Mouse (Mus musculus) right cerebral cortex, postnatal 36 days (tissue): ENCODE data around the gene Ccnd1.
A peak's percentile ranks its signal among the peaks of the same experiment; 100 is the strongest.
"Not testable (repeated sequence)": the region's sequence is repeated elsewhere in the genome, so short reads cannot be mapped to it uniquely, and the experiment has no call there.

Source experiments
- DNase-seq, 2 experiments: peaks; one replicate each; pipeline ENCODE4 v3.0.0; 2022; ENCODE audit warnings: low spot score in 2 of 2, mixed read lengths in 1 of 2

The Ccnd1 gene

DNA sequence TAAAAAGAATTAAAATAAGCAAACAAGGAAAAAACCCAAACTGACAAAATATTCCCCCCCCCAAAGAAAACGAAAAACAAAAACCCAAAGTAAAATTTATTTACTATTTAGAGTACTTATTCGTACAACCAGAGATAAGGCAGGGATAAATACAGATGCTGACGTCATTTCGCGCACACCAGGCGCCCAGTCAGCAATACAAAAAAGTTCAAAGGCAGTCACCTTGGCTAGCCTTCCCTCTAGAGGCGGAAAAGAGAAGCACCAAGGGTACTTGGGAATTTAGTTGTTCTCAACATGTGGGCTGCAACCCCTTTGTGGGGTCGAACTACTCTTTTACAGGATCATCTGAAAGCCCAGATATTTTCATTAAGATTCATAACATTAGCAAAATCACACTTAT is 31.9 kb downstream of the Ccnd1 start:
- no peak for DNase-seq

DNA sequence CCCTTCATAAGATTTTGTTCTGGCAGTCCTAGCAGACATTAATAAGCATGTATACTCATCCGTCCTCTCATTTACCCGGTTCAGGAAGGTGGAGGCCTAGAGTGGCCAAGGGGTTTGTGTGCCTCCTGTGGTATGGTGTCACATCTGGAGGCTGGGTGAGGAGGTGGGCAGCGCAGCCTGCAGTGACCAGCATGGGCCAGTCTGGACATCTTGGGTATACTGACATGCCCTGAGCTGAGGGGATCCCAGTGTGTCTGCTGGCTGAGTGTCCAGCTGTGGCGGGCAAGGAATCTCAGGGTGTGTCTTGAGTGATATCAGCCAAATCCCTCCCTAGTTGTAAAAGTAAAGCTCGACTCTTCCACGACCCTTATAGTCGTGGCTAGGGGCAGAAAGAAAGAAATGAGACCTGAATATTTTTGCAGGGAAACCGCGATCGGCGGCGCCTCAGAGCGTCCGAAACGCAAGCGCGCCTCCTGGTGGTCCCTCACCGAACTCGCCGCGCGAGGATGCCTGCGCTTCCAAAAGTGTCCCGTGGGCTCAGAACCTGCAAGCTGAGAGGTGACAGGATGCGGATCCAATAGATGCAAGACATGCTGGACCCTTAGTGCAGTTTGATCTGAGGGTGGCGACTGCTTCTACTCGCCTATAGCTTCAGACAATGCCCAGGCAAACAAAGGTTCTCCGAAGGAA is 32.9 kb downstream of the Ccnd1 start:
- peak; percentile 30 to 47 for DNase-seq

GRCm38 (mm10) chr7:144905514-144905913 is 34.2 kb downstream of the Ccnd1 start:
- DNase-seq = not testable (repeated sequence)

DNA sequence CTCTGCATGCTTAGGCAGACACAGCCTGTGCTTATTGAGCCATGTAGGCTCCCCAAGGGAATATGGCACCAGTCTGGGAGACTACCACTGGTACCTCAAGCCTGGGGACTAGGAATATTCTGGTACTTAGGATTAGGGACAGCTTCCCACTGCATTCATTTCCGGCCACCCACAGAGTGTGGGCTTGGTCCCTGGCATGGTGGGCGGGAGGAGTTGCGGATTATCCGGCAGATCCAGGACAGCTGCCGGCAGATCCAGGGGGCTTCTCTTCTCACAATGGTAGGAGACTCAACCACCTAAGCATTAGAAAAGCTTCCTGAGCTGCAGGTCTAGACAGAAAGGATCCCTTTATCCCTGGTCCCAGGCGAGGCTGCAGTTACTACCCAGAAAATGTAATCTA is 41.2 kb downstream of the Ccnd1 start:
- DNase-seq = no peak

DNA sequence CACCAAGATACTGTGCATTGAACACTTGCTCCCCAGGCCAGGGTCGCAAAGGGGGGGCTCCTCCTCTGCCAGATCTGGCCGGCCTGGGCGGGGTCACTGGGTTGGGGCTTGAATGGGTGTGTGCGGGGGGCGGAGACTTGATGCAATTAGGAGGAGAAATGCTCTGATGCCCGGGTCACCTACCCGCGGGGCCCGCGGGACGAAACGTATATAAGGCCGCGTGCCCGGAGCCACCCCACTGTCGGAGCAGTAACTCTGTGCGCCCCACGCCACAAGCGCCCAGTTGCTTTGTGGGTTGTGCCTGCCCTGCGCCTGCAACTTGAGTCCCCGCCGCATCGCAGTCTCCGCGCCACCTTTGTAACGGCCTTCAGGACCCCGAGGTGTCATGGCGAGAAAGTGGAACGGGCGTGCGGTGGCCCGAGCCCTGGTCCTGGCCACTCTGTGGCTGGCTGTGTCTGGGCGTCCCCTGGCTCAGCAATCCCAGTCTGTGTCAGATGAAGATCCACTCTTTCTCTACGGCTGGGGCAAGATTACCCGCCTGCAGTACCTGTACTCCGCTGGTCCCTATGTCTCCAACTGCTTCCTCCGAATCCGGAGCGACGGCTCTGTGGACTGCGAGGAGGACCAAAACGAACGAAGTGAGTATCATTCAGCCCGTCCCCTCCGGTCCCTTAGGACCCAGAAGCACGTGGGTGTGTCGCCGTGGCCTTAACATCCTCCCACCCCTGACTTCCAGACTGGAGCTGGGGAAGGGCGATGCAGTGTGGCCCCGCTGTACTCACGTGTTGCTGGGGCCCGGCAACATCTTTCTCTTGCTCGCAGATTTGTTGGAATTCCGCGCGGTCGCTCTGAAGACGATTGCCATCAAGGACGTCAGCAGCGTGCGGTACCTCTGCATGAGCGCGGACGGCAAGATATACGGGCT is 43.2 kb downstream of the Ccnd1 start, which contains the start of gene Fgf15:
TSS of gene Fgf15 (plus strand) at position 238 of the 925 bp plus-strand sequence.
- DNase-seq = no peak

DNA sequence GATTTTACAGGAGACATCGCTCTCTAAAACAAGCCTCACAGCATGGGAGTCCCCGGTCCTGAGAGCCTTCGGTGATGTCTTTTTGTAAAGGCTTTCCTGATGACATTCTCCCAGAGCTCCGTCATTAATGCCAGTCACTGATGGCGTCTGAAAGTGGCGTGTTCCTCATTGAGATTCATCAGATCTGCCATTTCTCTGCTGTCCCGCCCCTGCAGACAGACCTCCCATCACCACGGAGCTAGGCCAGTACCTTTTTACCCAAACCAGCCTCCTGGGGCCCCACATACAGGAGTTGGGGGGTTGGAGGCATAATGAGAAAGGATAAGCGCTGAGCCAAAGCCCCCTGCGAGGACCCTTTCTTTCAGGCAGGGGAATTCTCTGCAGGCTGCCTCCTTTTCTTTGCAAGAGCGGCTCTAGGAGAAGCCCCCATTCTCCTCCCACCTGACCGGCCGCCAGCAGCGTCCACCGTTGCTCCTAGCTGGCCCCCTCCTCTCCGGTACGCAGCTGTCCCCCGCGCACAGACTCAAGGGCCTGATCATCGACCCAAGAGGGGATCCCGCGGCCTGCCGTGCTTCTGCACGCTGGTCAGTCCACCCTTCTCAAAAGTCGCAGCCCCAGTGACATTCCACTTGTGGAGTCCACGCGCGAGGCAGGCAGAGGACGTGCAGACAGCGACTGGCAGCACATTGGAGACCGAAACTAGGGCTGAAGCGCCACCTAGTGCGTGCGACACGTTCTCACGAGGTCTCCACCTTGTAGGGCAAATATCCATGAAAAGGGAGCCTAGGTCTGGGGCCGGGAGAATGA is 44.2 kb downstream of the Ccnd1 start:
- DNase-seq = peak; percentile 41 to 52

- no peak for DNase-seq
Observed at GRCm38 (mm10) chr7:144894706-144895105, 45.0 kb downstream of the Ccnd1 start.

- no peak for DNase-seq
Observed at GRCm38 (mm10) chr7:144894191-144894590, 45.5 kb downstream of the Ccnd1 start.

DNA sequence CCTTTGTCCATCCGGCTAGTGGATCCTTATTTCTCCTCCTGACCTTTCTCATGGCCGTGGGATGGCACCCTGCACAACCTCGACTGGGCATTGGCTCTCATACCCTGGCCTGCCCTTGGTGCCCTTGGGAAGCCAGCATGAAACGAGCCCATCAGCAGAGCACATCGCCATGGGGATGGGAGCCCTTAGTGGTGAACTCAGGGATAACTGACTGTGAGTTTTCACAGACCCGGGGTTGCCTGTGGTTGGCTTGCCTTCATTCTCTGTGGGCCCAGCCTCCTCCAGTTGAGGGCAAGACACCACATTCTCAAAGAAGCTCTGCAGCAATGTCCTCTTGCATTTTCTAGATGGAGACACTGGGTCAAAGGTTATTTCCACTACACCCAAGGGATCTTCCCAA is 47.4 kb downstream of the Ccnd1 start:
- no peak for DNase-seq

DNA sequence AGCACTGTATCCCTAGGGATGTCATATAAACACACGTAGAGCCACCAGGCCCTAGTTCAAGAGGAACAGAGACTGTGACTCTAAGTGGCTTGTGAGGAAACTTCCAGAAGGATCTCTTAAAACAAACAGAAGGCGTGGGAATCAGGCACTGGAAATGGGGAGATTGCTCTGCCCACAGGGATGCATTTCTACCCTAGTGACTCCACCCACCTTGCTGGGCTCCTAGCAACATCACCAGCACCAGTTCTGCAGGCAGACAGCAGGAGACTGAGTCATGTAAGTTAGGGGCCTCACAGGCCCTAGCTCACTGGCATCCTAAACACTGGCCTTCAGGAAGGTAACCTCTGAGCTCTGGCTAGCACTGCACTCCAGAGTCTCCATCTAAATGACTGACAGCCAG is 47.9 kb downstream of the Ccnd1 start:
- DNase-seq = peak in 1 of 2 experiments; percentile 36

DNA sequence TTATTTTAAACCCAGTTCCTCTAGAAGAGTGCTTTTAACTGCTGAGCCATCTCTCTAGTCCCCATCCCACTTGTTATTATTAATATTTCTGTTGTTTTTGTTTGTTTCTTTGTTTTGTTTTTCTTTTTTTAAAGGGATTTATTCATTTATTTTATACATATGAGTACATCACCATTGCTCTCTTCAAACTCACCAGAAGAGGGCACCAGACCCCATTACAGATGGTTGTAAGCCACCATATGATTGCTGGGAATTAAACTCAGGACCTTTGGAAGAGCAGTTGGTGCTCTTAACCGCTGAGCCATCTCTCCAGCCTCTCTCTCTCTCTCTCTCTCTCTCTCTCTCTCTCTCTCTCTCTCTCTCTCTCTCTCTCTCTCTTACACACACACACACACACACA is 49.1 kb downstream of the Ccnd1 start:
- not testable (repeated sequence) for DNase-seq

DNA sequence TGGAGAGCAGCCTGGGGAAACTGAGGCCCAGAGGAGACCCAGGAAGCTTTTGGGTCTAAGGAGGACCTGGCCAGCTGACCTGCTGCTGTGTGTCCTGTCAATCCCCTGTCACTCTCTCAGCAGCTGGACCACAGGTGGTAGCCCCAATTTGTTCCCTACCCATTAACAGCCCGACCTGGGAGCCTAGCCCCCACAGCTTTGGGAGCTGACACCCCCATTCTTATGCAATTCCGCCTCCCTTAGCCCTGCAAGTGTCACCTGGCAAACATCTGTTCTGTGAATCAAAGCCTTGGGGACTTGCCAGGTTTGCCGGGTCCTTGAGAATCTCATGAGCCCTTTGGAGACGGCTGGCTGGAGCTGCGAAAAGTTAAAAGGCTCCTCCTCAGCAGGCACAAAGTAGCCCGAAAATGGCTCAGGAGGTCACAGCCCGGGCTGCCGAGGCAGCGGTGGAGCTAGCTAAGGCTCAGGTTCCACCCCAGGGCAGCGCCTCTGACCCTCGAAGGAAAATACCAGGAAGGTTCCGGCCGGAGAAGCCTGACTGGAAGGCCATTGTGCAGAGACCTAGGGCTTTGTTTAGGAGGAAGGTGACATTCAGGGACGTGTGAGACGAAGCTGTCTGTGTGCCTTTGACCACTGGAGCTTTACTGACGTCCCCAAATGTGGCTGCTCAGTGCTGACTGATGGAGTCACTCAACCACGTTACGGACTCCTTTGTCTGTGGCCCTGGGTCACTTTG is 51.0 kb downstream of the Ccnd1 start:
- DNase-seq = no peak

DNA sequence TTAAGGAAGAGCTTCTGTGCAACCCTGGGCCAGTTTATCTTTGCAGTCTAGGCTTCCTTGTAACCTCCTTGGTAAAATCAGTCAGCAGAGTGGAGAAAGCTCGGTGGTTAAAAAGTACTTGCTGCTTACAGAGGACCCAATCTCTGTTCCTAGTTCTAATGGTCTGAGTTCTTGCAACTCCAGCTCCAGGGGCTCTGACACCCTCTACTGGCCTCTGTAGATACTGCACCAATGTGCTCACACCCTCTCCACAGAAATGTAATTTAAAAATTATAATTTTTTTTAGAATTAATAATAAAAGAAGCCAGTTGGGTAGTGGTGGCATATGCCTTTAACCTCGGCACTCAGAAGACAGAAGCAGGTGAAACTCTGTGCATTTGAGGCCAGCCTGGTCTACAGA is 52.1 kb downstream of the Ccnd1 start:
- DNase-seq = no peak

GRCm38 (mm10) chr7:144883106-144883505 is 56.6 kb downstream of the Ccnd1 start:
- no peak for DNase-seq
